Mouse (Mus musculus): ENCODE measurements around the gene Bag2.
"Not testable (repeated sequence)": the region's sequence is repeated elsewhere in the genome, so short reads cannot be mapped to it uniquely, and the experiment has no call there.

Bag2 gene

GRCm38 (mm10) chr1:33749709-33750108 is 7.9 kb downstream of the Bag2 start:
- not testable (repeated sequence) for DNase-seq (ENCODE audit: low read depth)

GRCm38 (mm10) chr1:33749109-33749508 is 8.5 kb downstream of the Bag2 start:
- no peak for DNase-seq (ENCODE audit: low read depth)

GRCm38 (mm10) chr1:33745901-33746300 is 11.7 kb downstream of the Bag2 start:
- no peak for DNase-seq (ENCODE audit: low read depth)

GRCm38 (mm10) chr1:33744815-33745214 is 12.8 kb downstream of the Bag2 start:
- DNase-seq (ENCODE audit: low read depth) = not testable (repeated sequence)

GRCm38 (mm10) chr1:33742903-33743302 is 14.7 kb downstream of the Bag2 start:
- peak; percentile 25 for DNase-seq (ENCODE audit: low read depth)

- DNase-seq (ENCODE audit: low read depth) = peak; percentile 80
Observed at GRCm38 (mm10) chr1:33739302-33739701, 18.3 kb downstream of the Bag2 start.

DNA sequence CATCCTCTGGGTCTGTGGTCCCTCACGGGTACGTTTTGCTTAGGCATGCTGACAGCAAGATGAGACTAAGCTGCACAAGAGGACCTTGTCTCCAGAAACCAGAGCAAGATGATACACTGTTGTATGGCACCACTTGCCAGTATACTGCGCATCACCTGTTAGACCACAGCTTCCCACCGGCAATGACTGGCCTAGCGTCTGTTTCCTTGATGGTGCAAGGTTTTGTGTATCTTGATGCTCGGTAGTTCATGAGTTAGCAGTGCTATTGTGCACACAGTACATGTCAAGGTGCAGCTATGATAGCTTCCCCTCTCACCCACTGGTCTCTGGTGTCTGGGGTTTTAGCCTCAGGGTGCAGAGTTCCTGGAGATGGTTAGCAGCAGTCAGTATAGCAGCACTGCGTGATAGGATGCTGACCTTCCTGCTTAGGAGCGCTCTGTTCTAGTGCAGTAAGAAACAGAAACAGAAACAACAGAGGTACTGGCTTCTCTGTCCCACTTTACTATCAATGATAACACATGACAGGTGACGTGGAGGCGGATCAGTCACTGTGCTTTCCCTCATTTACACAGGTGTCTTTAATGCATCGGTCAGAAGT is 18.8 kb downstream of the Bag2 start:
- peak; percentile 89 for DNase-seq (ENCODE audit: low read depth)

GRCm38 (mm10) chr1:33738281-33738680 is 19.3 kb downstream of the Bag2 start:
- peak; percentile 64 for DNase-seq (ENCODE audit: low read depth)

DNA sequence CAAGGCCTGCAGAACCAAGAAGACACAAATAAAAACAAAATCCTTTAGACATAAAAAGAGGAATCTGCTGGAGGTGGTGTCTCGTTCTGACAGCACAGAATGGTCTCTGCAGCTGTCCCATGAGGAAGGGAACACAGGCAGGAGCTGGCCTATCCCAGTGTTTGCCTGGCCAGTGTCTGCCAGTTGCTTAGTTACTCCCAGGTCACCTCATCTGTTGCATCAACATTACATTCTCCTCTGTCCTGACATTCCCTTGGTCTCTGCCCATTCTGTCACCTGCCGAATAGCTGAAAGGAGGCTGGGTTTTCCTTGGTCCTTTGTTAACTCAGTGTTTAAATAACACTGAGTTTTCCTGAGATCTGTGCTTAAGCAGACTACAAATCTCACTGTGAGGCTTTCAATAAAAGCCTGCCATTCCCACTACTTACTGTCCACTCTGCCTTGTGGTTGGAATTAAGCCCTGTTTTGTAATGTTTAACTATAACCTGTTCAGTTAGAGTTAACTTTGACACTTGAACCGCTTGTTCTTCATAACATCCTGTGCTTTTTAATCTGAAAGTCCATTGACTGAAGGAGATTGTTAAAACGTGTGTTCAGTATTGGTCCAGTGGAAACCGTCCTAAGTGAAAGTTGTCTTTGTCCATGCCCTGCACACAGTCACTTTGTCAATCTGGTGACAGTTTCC is 23.5 kb downstream of the Bag2 start:
- no peak for DNase-seq (ENCODE audit: low read depth)

DNA sequence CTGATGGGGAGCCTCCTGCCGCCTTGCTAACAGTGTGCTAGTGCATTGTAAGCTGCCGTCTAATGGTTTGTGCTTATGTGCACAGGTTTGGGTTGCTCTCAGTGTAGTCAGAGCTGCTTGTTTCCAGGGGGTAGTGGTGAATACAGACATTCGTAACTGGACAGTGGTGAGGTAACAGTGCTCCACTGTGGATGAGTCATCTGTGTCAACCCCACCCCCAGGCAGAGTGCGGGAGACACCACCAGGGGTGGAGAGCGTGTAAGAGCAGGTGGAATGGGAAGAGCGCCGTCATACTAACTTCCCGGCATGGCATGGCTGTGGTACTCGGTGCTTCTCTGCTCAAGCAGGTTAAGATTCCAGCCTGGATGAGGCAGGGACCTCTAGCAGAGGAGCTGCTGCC is 24.6 kb downstream of the Bag2 start:
- peak; percentile 65 for DNase-seq (ENCODE audit: low read depth)

DNA sequence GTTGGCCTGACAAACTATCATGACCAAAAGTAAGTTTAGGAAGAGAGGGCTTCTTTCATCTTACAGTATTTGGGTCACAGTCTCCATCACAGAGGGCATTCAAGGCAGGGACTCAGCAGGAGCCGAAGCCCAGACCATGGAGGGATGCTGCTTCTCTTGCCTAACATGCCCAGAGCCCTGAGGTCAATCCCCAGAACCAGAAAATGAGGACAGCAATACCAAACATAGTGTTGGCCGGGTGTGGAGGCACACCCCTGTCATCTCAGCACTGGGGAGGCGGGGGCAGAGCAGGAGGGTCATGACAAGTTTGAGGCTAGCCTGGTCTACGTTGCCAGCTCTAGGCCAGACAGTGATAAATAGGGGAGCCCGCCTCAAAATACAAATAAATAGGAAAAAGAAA is 32.5 kb downstream of the Bag2 start:
- no peak for DNase-seq (ENCODE audit: low read depth)

GRCm38 (mm10) chr1:33724516-33724915 is 33.1 kb downstream of the Bag2 start:
- no peak for DNase-seq (ENCODE audit: low read depth)

DNA sequence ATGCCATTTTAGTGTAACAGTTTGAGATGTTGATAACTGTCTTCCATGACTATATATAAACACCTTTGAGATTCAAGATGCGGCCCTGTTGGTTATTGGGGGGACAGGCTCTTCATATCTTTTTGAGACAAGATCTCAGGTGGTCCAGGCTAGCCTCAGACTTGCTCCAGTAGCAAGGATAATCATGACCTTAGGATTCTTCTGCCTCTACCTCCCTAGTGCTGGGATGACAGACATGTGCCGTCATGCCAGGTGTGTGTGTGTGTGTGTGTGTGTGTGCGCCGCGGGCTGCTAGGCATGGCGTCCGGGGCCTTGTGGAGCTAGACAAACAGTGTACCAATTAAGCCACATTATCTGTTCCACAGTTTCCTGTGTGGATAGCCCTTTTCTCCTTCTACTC is 36.6 kb downstream of the Bag2 start:
- no peak for DNase-seq (ENCODE audit: low read depth)

- no peak for DNase-seq (ENCODE audit: low read depth)
Observed at GRCm38 (mm10) chr1:33720231-33720630, 37.4 kb downstream of the Bag2 start.

- DNase-seq (ENCODE audit: low read depth) = no peak
Observed at GRCm38 (mm10) chr1:33719733-33720225, 37.8 kb downstream of the Bag2 start, which contains the start of gene Rab23. Gene Rab23, plus strand, starts transcription at chr1:33719887.

GRCm38 (mm10) chr1:33717636-33718035 is 40.0 kb downstream of the Bag2 start:
- DNase-seq (ENCODE audit: low read depth) = no peak

GRCm38 (mm10) chr1:33714796-33715195 is 42.8 kb downstream of the Bag2 start:
- no peak for DNase-seq (ENCODE audit: low read depth)

- no peak for DNase-seq (ENCODE audit: low read depth)
Observed at GRCm38 (mm10) chr1:33712026-33712425, 45.6 kb downstream of the Bag2 start.

- peak; percentile 28 for DNase-seq (ENCODE audit: low read depth)
Observed at GRCm38 (mm10) chr1:33709615-33710014, 48.0 kb downstream of the Bag2 start.

- DNase-seq (ENCODE audit: low read depth) = no peak
Observed at GRCm38 (mm10) chr1:33701244-33701643, 56.4 kb downstream of the Bag2 start.

- no peak for DNase-seq (ENCODE audit: low read depth)
Observed at GRCm38 (mm10) chr1:33696016-33696415, 61.6 kb downstream of the Bag2 start.
